Mouse (Mus musculus) splenic B cell, adult 2 months (primary cell): ENCODE data around the gene Mycbp.

Experiments
- DNase-seq: peaks from one replicate; pipeline ENCODE4 v3.0.0-alpha.2; 2011; ENCODE audit warnings: low read depth, low spot score
- H3K27me3 ChIP-seq: 2 replicates; pipeline ENCODE4 v1.6.1; 2012; ENCODE audit warnings: mild to moderate bottlenecking, low read length, moderate library complexity, mixed read lengths; ENCODE audit not compliant: control insufficient read depth, poor library complexity, insufficient read depth, severe bottlenecking
- H3K36me3 ChIP-seq: 2 replicates; pipeline ENCODE4 v1.6.1; 2012; ENCODE audit warnings: mild to moderate bottlenecking, low read length, moderate library complexity, mixed read lengths; ENCODE audit not compliant: control insufficient read depth, poor library complexity, insufficient read depth, severe bottlenecking

Mycbp gene

DNA sequence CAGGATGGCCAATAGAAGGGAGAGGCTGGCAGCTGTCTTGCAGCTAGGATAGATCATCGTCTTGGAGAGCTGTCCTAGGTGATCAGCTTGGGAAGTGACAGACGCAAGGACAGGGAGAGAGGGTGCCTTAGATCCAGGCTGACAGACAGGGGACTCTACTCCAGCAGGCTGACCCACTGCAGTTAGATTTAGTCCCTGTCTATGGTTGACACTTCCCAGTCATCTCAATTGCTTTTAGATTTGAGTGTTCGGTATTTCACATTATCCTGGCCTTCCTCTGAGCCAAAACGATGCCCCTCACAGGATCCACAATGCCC lies 52.8 kb downstream of the Mycbp start:
- Histone ChIP-seq H3K27me3 (no peaks in the 10 kb centered on the region), H3K36me3 (no peaks in the 10 kb centered on the region)
- no peak for DNase-seq

- H3K36me3 ChIP-seq, result no peaks in the 10 kb centered on the region
- DNase-seq, result no peak
- H3K27me3 ChIP-seq, result no peaks in the 10 kb centered on the region
These were observed 53.3 kb downstream of the Mycbp start for GRCm38 (mm10) chr4:123957891-123958290.

DNA sequence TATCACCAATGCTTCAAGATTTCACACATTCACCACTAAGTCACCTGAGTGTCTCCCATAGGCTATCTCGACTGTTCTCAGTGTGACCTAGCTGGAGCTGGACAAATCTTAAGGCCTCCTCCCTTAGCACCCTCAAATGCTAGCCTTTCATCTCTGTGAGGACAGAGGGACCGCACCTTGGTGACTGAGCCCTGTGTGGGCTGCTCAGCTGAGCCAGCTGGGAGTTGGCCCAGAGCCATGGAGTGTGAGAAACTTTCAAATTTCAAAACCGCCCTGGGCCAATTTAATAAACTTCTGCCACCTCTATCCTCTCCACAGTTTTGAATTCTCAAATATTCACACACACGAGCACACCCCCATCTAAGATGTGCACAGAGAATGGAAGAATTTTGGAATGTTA lies 56.3 kb downstream of the Mycbp start:
- Histone ChIP-seq H3K36me3 (no peaks in the 10 kb centered on the region), H3K27me3 (no peaks in the 10 kb centered on the region)
- DNase-seq, result no peak
